Mouse (Mus musculus) G1E (cell line): ENCODE data around the gene Arhgap6. TPM values are rescaled to one million over a fixed set of nuclear protein-coding genes. Genes with fewer than 3 reads are reported as not detected.

Experiments used
- ATAC-seq: 2 replicates; pipeline ENCODE4 v1.8.0; 2016; ENCODE audit warnings: mild to moderate bottlenecking; ENCODE audit not compliant: insufficient number of reproducible peaks, poor library complexity, low FRiP score, severe bottlenecking; ENCODE audit errors: extremely low read depth
- DNase-seq: peaks from one replicate; pipeline ENCODE4 v3.0.0; 2012; ENCODE audit warnings: low spot score
- H3K27me3 ChIP-seq: 2 replicates; pipeline ENCODE4 v1.6.1; 2012; ENCODE audit warnings: mild to moderate bottlenecking, low read length, inconsistent platforms; ENCODE audit not compliant: insufficient read depth
- H3K36me3 ChIP-seq: replicated peaks from 2 replicates; pipeline ENCODE3; 2012; ENCODE audit warnings: mild to moderate bottlenecking, inconsistent platforms
- H3K4me1 ChIP-seq: 2 replicates; pipeline ENCODE4 v1.6.1; 2012; ENCODE audit warnings: low read depth, low read length, inconsistent platforms, mixed read lengths; ENCODE audit not compliant: insufficient read depth
- H3K4me3 ChIP-seq: 2 replicates; pipeline ENCODE4 v1.5.1; 2012; ENCODE audit warnings: low read depth, mild to moderate bottlenecking, inconsistent platforms, low read length, moderate library complexity, mixed read lengths
- H3K9me3 ChIP-seq: replicated peaks from 2 replicates; pipeline ENCODE4 v1.6.1; 2012; ENCODE audit warnings: inconsistent platforms
- CTCF ChIP-seq: IDR thresholded peaks from 2 replicates; pipeline ENCODE4 v1.5.1; 2012; ENCODE audit warnings: low read depth, low read length, inconsistent platforms, mixed read lengths
- GATA1 ChIP-seq: IDR thresholded peaks from 2 replicates; pipeline ENCODE4 v1.6.1; 2012; ENCODE audit warnings: borderline replicate concordance, low read length, inconsistent platforms, mixed read lengths
- GATA2 ChIP-seq: IDR thresholded peaks from 2 replicates; pipeline ENCODE4 v1.6.1; 2012; ENCODE audit warnings: low read depth, low read length, inconsistent platforms, borderline replicate concordance
- POLR2AphosphoS5 ChIP-seq: IDR thresholded peaks from 2 replicates; pipeline ENCODE4 v1.6.1; 2012; ENCODE audit warnings: low read depth, low read length, inconsistent platforms; ENCODE audit not compliant: insufficient replicate concordance
- TAL1 ChIP-seq: conservative IDR thresholded peaks from 2 replicates; pipeline ENCODE4 v1.6.1; 2012; ENCODE audit warnings: low read depth, low read length, inconsistent platforms, mixed read lengths
- polyA plus RNA-seq: library from polyadenylated mRNA; stranded (reverse); fragments of >175 nt; gene quantifications from 2 replicates; pipeline ENCODE4 v1.2.3, GENCODE M21; 2012
- total RNA-seq, 2 experiments: library from RNA; stranded (forward) in 1 of 2; stranded (reverse) in 1 of 2; fragments of 200-1000 nt in 1 of 2; fragments of >200 nt in 1 of 2; fragmentation: Nextera tagmentation in 1 of 2; gene quantifications; 2 replicates each; pipeline ENCODE4 v1.2.3; 2014 to 2017

Arhgap6 gene
- total and polyA plus RNA-seq, 3 experiments, result 25.8 to 75.3 (median 54.9) TPM

- no peak for ATAC-seq
- H3K4me1 ChIP-seq, result no peaks in the 10 kb centered on the region
- TF ChIP-seq GATA1, result no peak
- TF ChIP-seq GATA2, result no peak
- no peak for TF ChIP-seq CTCF
- TF ChIP-seq TAL1, result no peak
- no peak for TF ChIP-seq POLR2AphosphoS5
- no peaks in the 10 kb centered on the region for H3K36me3 ChIP-seq
- H3K9me3 ChIP-seq, result no peaks in the 10 kb centered on the region
- no peaks in the 10 kb centered on the region for H3K27me3 ChIP-seq
- no peak overlapping the region for H3K4me3 ChIP-seq
- DNase-seq, result no peak
Measured at GRCm38 (mm10) chrX:168818858-168819257, 24.0 kb downstream of the Arhgap6 start.

DNA sequence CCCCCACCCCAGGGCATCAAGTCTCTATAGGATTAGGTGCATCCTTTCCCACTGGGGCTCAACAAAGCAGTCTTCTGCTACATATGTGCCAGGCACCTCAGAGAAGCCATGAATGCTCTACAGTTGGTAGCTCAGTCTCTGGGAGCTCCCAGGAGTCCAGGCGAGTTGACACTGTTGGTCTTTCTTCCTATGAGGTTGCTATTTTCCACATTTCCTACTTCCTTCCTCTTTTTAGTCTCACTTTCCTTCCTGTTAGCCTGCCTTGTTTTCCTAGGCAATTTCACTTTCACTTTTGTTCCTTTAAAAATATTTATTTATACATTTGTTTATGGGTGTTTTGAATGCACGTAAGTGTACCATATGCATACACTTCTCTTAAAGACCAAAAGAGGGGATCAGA, 29.3 kb downstream of the Arhgap6 start:
- Histone ChIP-seq H3K9me3 (no peaks in the 10 kb centered on the region), H3K36me3 (no peaks in the 10 kb centered on the region), H3K27me3 (no peaks in the 10 kb centered on the region), H3K4me3 (no peak overlapping the region), H3K4me1 (no peaks in the 10 kb centered on the region)
- no peak for ATAC-seq
- DNase-seq, result no peak
- TF ChIP-seq GATA1 (no peak), GATA2 (no peak), POLR2AphosphoS5 (no peak), CTCF (no peak), TAL1 (no peak)

- DNase-seq (no peak), ATAC-seq (no peak)
- H3K9me3 ChIP-seq, result no peaks in the 10 kb centered on the region
Measured at GRCm38 (mm10) chrX:168832343-168832742, 37.4 kb downstream of the Arhgap6 start.

DNA sequence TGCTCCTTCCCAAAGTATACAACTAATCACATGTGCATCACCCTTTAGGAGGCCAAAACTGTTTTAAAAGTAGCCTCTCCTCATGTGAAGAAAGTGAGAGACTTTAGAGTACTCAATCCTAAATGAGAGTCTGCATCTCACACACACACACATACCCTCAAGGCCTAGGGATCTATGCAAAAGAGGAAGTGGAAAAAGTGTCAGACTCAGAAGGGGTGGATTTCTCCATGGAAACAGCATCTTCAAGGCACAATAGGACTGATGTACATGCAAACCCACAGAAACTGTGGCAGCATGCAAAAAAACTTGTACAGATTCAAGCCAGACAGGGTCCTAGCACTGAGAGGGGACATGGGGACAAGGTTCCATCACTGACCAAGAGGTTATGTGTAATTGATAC, 53.2 kb downstream of the Arhgap6 start:
- Histone ChIP-seq H3K27me3 (no peaks in the 10 kb centered on the region), H3K9me3 (no peaks in the 10 kb centered on the region), H3K36me3 (no peaks in the 10 kb centered on the region), H3K4me1 (no peaks in the 10 kb centered on the region), H3K4me3 (no peak overlapping the region)
- ATAC-seq (no peak), DNase-seq (no peak)
- no peak for TF ChIP-seq POLR2AphosphoS5
- TF ChIP-seq GATA1, result no peak
- no peak for TF ChIP-seq CTCF
- TF ChIP-seq TAL1, result no peak
- TF ChIP-seq GATA2, result no peak

More at GRCm38 (mm10) chrX:168832343-168832742, 37.4 kb downstream of the Arhgap6 start:
- no peaks in the 10 kb centered on the region for H3K27me3 ChIP-seq
- TF ChIP-seq POLR2AphosphoS5 (no peak), CTCF (no peak), TAL1 (no peak), GATA1 (no peak), GATA2 (no peak)
- no peaks in the 10 kb centered on the region for H3K4me1 ChIP-seq
- H3K36me3 ChIP-seq, result no peaks in the 10 kb centered on the region
- H3K4me3 ChIP-seq, result no peak overlapping the region

GRCm38 (mm10) chrX:168874688-168875087, 79.8 kb downstream of the Arhgap6 start:
- no peaks in the 10 kb centered on the region for H3K9me3 ChIP-seq
- TF ChIP-seq CTCF (no peak), TAL1 (no peak), GATA1 (no peak), GATA2 (no peak), POLR2AphosphoS5 (no peak)
- H3K27me3 ChIP-seq, result no peaks in the 10 kb centered on the region
- H3K4me1 ChIP-seq, result no peaks in the 10 kb centered on the region
- DNase-seq (no peak), ATAC-seq (no peak)
- H3K4me3 ChIP-seq, result no peak overlapping the region
- no peaks in the 10 kb centered on the region for H3K36me3 ChIP-seq

DNA sequence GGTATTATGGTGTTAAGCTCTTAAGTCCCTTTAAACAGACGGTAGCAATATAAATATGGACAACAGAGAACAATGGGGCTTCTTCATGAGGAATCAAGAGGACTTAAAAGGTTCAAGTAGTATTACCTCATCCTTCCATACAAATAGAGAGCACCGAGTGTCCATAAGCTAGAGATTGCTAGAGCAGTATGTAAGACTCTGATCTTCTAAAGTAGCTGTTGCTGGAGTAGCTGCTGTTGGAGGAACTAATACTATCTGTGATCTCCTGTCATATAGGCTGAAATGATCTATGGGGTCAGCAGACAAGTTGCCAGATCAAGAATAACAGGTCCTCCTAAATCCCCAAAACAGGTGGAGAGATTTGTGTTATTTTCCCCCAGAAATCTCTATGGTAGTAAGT, 108.7 kb downstream of the Arhgap6 start:
- Histone ChIP-seq H3K4me1 (no peaks in the 10 kb centered on the region), H3K27me3 (no peaks in the 10 kb centered on the region), H3K36me3 (no peaks in the 10 kb centered on the region), H3K4me3 (no peak overlapping the region), H3K9me3 (no peaks in the 10 kb centered on the region)
- DNase-seq (no peak), ATAC-seq (no peak)
- no peak for TF ChIP-seq GATA2
- TF ChIP-seq POLR2AphosphoS5, result no peak
- TF ChIP-seq TAL1, result no peak
- TF ChIP-seq CTCF, result no peak

GRCm38 (mm10) chrX:168904086-168904485, 109.2 kb downstream of the Arhgap6 start:
- Histone ChIP-seq H3K36me3 (no peaks in the 10 kb centered on the region), H3K4me3 (no peak overlapping the region), H3K9me3 (no peaks in the 10 kb centered on the region), H3K4me1 (no peaks in the 10 kb centered on the region), H3K27me3 (no peaks in the 10 kb centered on the region)
- no peak for ATAC-seq
- no peak for TF ChIP-seq CTCF
- TF ChIP-seq TAL1, result no peak
- TF ChIP-seq GATA2, result no peak
- TF ChIP-seq POLR2AphosphoS5, result no peak
- no peak for TF ChIP-seq GATA1
- no peak for DNase-seq
